Mouse (Mus musculus) liver, adult 10 weeks (tissue): ENCODE measurements around the gene Gm10295. TPM values are rescaled to one million over a fixed set of nuclear protein-coding genes. Genes with fewer than 3 reads are reported as not detected.

ENCODE experiments used
- polyA plus RNA-seq: library from polyadenylated mRNA; stranded (reverse); fragments of 350-450 nt; fragmentation: Illumina TruSeq; extraction: RNeasy Lipid Tissue Mini Kit (QIAGEN cat#74804); gene quantifications from one replicate; pipeline ENCODE4 v1.2.3, GENCODE M21; 2014; ENCODE audit warnings: low read depth, low replicate concordance

Gm10295 gene
- polyA plus RNA-seq: not detected

DNA sequence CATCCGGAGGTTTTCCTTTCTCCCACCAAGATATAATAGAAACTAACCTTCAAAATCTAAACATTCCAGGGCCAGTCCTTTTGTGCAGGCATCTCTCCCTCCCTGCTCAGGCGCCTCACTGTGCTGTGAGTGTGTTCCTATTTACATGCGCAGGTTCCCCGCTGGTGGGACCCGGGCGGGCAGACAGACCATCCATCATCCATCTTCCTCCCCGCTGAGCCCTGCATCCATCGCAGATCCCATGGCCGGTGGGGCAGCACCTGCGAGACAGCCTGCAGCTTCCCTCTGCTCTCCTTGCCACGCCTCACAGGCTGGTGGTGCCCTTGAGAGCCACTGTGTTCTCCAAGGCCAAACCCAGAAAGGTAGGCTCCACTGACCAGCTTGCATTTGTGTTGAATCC lies at the start of gene Gm10295:
Gene Gm10295 (minus strand): TSS at position 122 of the 400 bp plus-strand sequence.

